Mouse (Mus musculus) lung, postnatal 0 days (tissue): Measurements from ENCODE around the gene 2900026A02Rik. TPM values are rescaled to one million over a fixed set of nuclear protein-coding genes. Genes with fewer than 3 reads are reported as not detected.

ENCODE experiments used
- ATAC-seq: fragments of 200-750 bp; cut with Nextera tagmentation; 2 replicates; pipeline ENCODE4 v1.8.0; 2017; ENCODE audit warnings: moderate library complexity
- DNase-seq: peaks from one replicate; pipeline ENCODE4 v3.0.0-alpha.2; 2016; ENCODE audit warnings: low spot score
- H3K27ac ChIP-seq: fragments of 300-500 bp; sonication (generic); 2 replicates; pipeline ENCODE4 v1.5.1; 2014; ENCODE audit warnings: antibody characterized with exemption, mild to moderate bottlenecking, low read length, mixed read lengths
- H3K27me3 ChIP-seq: fragments of 300-500 bp; sonication (generic); replicated peaks from 2 replicates; pipeline ENCODE4 v1.6.1; 2014; ENCODE audit warnings: low read length, mixed read lengths; ENCODE audit not compliant: insufficient read depth
- H3K36me3 ChIP-seq: fragments of 300-500 bp; sonication (generic); 2 replicates; pipeline ENCODE4 v1.6.1; 2014; ENCODE audit warnings: low read length, mixed read lengths; ENCODE audit not compliant: insufficient read depth
- H3K4me1 ChIP-seq: fragments of 300-500 bp; sonication (generic); 2 replicates; pipeline ENCODE4 v1.6.1; 2014; ENCODE audit warnings: antibody characterized with exemption, low read depth, low read length, mixed read lengths; ENCODE audit not compliant: insufficient read depth
- H3K4me2 ChIP-seq: fragments of 300-500 bp; sonication (generic); replicated peaks from 2 replicates; pipeline ENCODE4 v1.6.1; 2014; ENCODE audit warnings: low read depth, mild to moderate bottlenecking, low read length, moderate library complexity, mixed read lengths
- H3K4me3 ChIP-seq: fragments of 300-500 bp; sonication (generic); 2 replicates; pipeline ENCODE4 v1.5.1; 2014; ENCODE audit warnings: low read depth, low read length
- H3K9ac ChIP-seq: fragments of 300-500 bp; sonication (generic); replicated peaks from 2 replicates; pipeline ENCODE4 v1.6.1; 2014; ENCODE audit warnings: low read depth, mild to moderate bottlenecking
- H3K9me3 ChIP-seq: fragments of 300-500 bp; sonication (generic); 2 replicates; pipeline ENCODE4 v1.6.1; 2016; ENCODE audit warnings: low read length, mixed read lengths
- CTCF ChIP-seq: IDR thresholded peaks from 2 replicates; pipeline ENCODE4 v1.5.1; 2016; ENCODE audit warnings: antibody characterized with exemption, mild to moderate bottlenecking
- EP300 ChIP-seq: IDR thresholded peaks from 2 replicates; pipeline ENCODE4 v1.6.1; 2016; ENCODE audit warnings: antibody characterized with exemption, mild to moderate bottlenecking, control low read depth
- WGBS: fragments of 180-500 bp; shearing (Covaris S2); extraction: QIAGEN DNeasy Blood & Tissue Kit; methylation state at CpG from one replicate; pipeline ENCODE4 v1.1.7; 2014; 5-methylcytosine and 5-hydroxymethylcytosine counted together
- polyA plus RNA-seq: library from polyadenylated mRNA; unstranded; fragments of >200 nt; fragmentation: Nextera tagmentation; extraction: Ambion mirVana; gene quantifications from 2 replicates; pipeline ENCODE4 v1.2.1, GENCODE M21; 2015

The 2900026A02Rik gene
- polyA plus RNA-seq, 1 experiment from 2014 or later, result 6.3 TPM

- Histone ChIP-seq H3K4me1 (peaks cover 8% of the 10 kb centered on the region; the same call in 1 of the 2 replicates), H3K9ac (no peak overlapping the region), H3K27me3 (no peaks in the 10 kb centered on the region), H3K9me3 (no peaks in the 10 kb centered on the region), H3K36me3 (no peaks in the 10 kb centered on the region), H3K4me2 (no peak overlapping the region), H3K4me3 (no peak overlapping the region), H3K27ac (peak overlapping the region; percentile 87)
- ATAC-seq (peak; percentile 74), DNase-seq (peak; percentile 79)
- WGBS, result 27% methylated on average over 11 of the region's 11 CpGs
- TF ChIP-seq CTCF (no peak), EP300 (no peak)
These were observed 12.2 kb downstream of the 2900026A02Rik start for GRCm38 (mm10) chr5:113208622-113209400.

GRCm38 (mm10) chr5:113208048-113208447 is 13.0 kb downstream of the 2900026A02Rik start:
- Histone ChIP-seq H3K4me1 (peaks cover 8% of the 10 kb centered on the region; the same call in 1 of the 2 replicates), H3K27me3 (no peaks in the 10 kb centered on the region), H3K4me2 (no peak overlapping the region), H3K9me3 (no peaks in the 10 kb centered on the region), H3K4me3 (no peak overlapping the region), H3K9ac (no peak overlapping the region), H3K36me3 (no peaks in the 10 kb centered on the region), H3K27ac (peak overlapping the region; percentile 87)
- WGBS, result 30% methylated on average over 4 of the region's 4 CpGs
- no peak for TF ChIP-seq EP300
- TF ChIP-seq CTCF, result no peak
- no peak for DNase-seq
- no peak for ATAC-seq

- Histone ChIP-seq H3K9ac (no peak overlapping the region), H3K4me3 (no peak overlapping the region), H3K9me3 (no peaks in the 10 kb centered on the region), H3K4me1 (peaks cover 8% of the 10 kb centered on the region; the same call in 1 of the 2 replicates), H3K36me3 (no peaks in the 10 kb centered on the region), H3K27ac (peak overlapping the region; percentile 51; the same call in 1 of the 2 replicates), H3K27me3 (no peaks in the 10 kb centered on the region), H3K4me2 (no peak overlapping the region)
- DNase-seq (peak; percentile 64), ATAC-seq (peak; percentile 20)
- TF ChIP-seq EP300 (peak; percentile 83), CTCF (no peak)
- 25% methylated on average over 9 of the region's 9 CpGs for WGBS
These were observed 14.2 kb downstream of the 2900026A02Rik start for GRCm38 (mm10) chr5:113206670-113207352.

GRCm38 (mm10) chr5:113204193-113204592 is 16.8 kb downstream of the 2900026A02Rik start:
- DNase-seq, result no peak
- Histone ChIP-seq H3K9ac (no peak overlapping the region), H3K4me1 (peaks cover 3% of the 10 kb centered on the region; the same call in 1 of the 2 replicates), H3K9me3 (no peaks in the 10 kb centered on the region), H3K27ac (no peak overlapping the region), H3K4me2 (no peak overlapping the region), H3K27me3 (no peaks in the 10 kb centered on the region), H3K36me3 (no peaks in the 10 kb centered on the region), H3K4me3 (no peak overlapping the region)
- 75% methylated on average over 9 of the region's 9 CpGs for WGBS
- ATAC-seq, result no peak
- TF ChIP-seq CTCF (no peak), EP300 (no peak)

GRCm38 (mm10) chr5:113199772-113200134 is 21.3 kb downstream of the 2900026A02Rik start:
- ATAC-seq (no peak), DNase-seq (no peak)
- H3K4me2 ChIP-seq, result no peak overlapping the region
- H3K36me3 ChIP-seq, result no peaks in the 10 kb centered on the region
- no peak overlapping the region for H3K4me3 ChIP-seq
- no peaks in the 10 kb centered on the region; the same call in 1 of the 2 replicates for H3K4me1 ChIP-seq
- no peaks in the 10 kb centered on the region for H3K9me3 ChIP-seq
- H3K9ac ChIP-seq, result no peak overlapping the region
- WGBS, result 77% methylated on average over 10 of the region's 10 CpGs
- TF ChIP-seq EP300, result no peak
- TF ChIP-seq CTCF, result no peak
- H3K27ac ChIP-seq, result no peak overlapping the region
- no peaks in the 10 kb centered on the region for H3K27me3 ChIP-seq

DNA sequence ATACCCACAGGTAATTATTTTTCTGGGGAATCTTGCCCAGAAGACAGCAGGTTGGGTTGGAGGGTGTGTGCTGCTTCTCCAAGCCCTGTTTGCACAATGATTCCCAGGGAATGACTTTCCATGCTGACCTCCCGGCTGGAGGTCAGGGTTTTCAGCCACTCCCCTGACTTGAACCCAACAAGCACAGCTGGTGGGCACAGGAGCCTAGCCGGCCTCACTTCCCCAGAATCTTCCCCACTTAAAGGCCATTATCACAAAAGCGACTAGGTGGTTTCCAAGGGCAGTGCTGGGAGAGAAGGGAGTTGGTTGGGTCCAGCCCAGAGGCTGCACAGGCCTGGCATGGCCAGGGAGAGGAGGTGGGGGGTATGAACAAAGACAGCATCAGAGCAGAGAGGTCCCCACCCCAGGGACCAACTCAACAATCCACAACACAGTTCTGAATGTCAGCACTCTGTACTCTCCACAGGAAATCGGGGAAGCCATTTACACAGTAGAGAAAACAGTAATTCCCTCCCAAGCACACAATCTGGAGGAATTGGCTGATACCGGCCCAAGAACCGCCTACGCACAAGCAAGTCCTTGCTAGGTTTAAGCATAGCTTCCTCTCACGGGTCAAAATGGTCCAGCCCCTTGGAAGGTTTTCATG is 21.8 kb downstream of the 2900026A02Rik start:
- Histone ChIP-seq H3K4me1 (no peaks in the 10 kb centered on the region; the same call in 1 of the 2 replicates), H3K36me3 (no peaks in the 10 kb centered on the region), H3K9me3 (no peaks in the 10 kb centered on the region), H3K4me3 (no peak overlapping the region), H3K4me2 (no peak overlapping the region), H3K27me3 (no peaks in the 10 kb centered on the region), H3K9ac (no peak overlapping the region), H3K27ac (peak overlapping the region; percentile 16; the same call in 1 of the 2 replicates)
- DNase-seq (no peak), ATAC-seq (peak; percentile 66)
- TF ChIP-seq CTCF (no peak), EP300 (no peak)
- WGBS, result 41% methylated on average over 8 of the region's 8 CpGs
